In genomic region chr1:42496022-42496421, GRCm38 (mm10) we compare ENCODE assay signal across 15 mouse cellular contexts.
"Had no signal": no experiment of that assay in that cellular context is flagged by ENCODE, and none has a peak within 500 bp of the region (broad histone marks: within the 10 kb centered on the region; RNA-seq: fewer than 3 reads in every experiment).

No protein-coding gene starts in this region.

- H3K9me3 ChIP-seq: hindbrain, embryonic 13.5 days; limb, embryonic 10.5 days; lung, embryonic 15.5 days; midbrain, embryonic 15.5 days; neural tube, embryonic 13.5 days had no signal

- H3K4me2 ChIP-seq: hindbrain, embryonic 13.5 days; lung, embryonic 15.5 days; midbrain, embryonic 11.5 days; midbrain, embryonic 15.5 days; neural tube, embryonic 13.5 days had no signal

- DNase-seq: lung, postnatal 14 days; retina, postnatal 1 day; right cerebral cortex, postnatal 4 days; thymus, adult 18-20 months; thymus, postnatal 14 days had no signal

- H3K27me3 ChIP-seq: midbrain, embryonic 15.5 days had no signal

- H3K36me3 ChIP-seq: hindbrain, embryonic 13.5 days; limb, embryonic 10.5 days; lung, embryonic 15.5 days; midbrain, embryonic 15.5 days; neural tube, embryonic 13.5 days had no signal

- H3K4me1 ChIP-seq: megakaryocyte, embryonic 14.5 days had no signal

- H3K9ac ChIP-seq: hindbrain, embryonic 13.5 days; liver, embryonic 14.5 days; lung, embryonic 15.5 days; midbrain, embryonic 15.5 days; neural tube, embryonic 13.5 days had no signal

- H3K27ac ChIP-seq: hindbrain, embryonic 13.5 days; hindbrain, postnatal 0 days; limb, embryonic 10.5 days; liver, embryonic 14.5 days; lung, embryonic 15.5 days; macrophage; midbrain, embryonic 15.5 days; neural tube, embryonic 13.5 days had no signal

- ATAC-seq: hindbrain, postnatal 0 days; midbrain, embryonic 15.5 days had no signal

- H3K4me3 ChIP-seq: hindbrain, embryonic 13.5 days; limb, embryonic 10.5 days; lung, embryonic 15.5 days; megakaryocyte, embryonic 14.5 days; midbrain, embryonic 15.5 days; neural tube, embryonic 13.5 days had no signal
